Mouse (Mus musculus): ENCODE results near the gene Mansc1.
"Not testable (repeated sequence)": the region's sequence is repeated elsewhere in the genome, so short reads cannot be mapped to it uniquely, and the experiment has no call there.

Mansc1 gene

GRCm38 (mm10) chr6:134631947-134632687 is at the start of gene Mansc1:
TSS of gene Mansc1 (minus strand) at chr6:134632488.
- no peak for DNase-seq (ENCODE audit: low spot score)

DNA sequence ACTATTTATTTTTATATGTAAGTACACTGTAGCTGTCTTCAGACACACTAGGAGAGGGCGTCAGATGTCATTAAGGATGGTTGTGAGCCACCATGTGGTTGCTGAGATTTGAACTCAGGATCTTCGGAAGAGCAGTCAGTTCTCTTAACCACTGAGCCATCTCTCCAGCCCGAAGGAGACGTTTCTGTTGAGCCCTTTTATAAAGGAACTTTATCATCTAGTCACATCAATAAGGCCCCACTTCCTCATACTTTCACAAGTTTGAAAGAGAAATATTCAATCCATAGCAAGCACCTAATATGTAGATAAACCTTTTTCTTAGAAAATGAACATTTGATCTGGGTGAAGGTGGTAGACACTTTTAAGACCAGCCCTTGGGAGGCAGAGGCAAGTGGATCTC is 47.0 kb upstream of the Mansc1 start:
- not testable (repeated sequence) for DNase-seq (ENCODE audit: low spot score)

DNA sequence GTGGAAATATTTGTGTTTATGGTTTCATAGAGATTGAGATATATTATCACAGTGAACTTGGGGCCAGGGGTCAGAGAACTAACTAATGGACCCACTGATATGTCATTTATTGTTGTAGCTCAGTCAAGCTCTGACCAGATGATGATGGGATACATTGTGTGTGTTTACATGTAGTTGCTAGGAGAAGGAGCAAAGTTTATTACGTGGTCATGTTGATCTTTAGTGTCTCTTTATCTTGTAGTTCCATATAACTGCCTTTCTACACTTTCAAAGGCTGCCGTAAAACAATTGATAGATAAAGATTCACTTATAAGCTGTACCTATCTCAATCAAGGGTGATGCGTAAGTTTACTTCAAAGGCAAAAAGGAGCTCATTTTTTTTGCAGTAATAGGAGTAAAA is 45.7 kb upstream of the Mansc1 start:
- DNase-seq (ENCODE audit: low spot score), result no peak

DNA sequence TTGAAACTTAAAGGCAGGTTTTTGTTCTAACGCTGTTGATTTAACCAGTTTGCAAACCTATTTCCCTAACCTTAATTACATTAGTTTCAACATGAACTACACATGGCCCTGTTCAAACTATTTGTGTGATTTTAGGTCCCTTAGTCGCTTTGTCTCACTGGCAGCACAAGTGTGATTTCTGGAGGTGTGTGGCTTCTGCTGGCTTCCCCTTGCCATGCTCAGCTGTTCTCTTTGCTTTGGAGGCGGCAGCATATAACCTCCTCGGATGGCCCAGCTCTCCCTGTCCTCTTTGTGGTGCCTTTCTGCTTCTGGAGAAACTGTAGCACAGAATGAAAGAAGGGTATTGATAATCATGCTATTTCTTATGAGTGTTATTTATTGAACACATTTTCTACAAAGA is 45.2 kb upstream of the Mansc1 start:
- DNase-seq (ENCODE audit: low spot score), result no peak

- not testable (repeated sequence) for DNase-seq (ENCODE audit: low spot score)
Measured at GRCm38 (mm10) chr6:134673712-134674111, 41.4 kb upstream of the Mansc1 start.

GRCm38 (mm10) chr6:134670881-134671411 is 38.7 kb upstream of the Mansc1 start:
- no peak for DNase-seq (ENCODE audit: low spot score)

DNA sequence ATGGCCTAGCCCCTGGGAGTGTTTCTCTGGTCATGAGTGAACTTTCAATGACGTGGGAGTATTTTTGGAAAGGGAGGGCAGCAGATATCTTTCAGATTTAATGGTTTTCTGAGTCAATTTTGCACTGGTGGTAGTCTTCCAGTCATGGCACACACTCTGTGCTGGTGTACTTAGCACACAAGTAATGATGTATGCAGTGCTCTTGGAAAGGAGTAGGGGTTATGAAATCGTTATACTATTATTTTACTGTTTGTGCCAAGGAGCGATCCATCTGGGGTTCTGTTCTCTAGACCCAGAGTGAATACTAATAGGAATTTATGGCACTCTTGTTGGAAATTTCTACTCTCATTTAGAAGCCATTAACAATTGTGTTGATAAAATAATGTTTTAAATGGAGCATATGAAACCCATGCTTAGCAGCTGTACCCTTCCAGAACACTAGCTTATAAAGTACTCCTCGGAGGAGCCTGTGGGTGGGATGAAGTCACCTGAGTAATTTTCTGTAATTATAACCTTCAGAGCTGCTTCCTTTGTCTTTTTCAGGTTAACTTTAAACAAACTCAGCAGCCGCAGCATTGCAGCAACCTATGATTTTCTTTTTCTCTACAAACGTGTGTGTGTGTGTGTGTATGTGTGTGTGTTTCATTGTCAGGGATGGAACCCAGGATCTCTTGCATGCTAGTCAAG is 37.0 kb upstream of the Mansc1 start:
- DNase-seq (ENCODE audit: low spot score), result no peak

- no peak for DNase-seq (ENCODE audit: low spot score)
Measured at GRCm38 (mm10) chr6:134668519-134668918, 36.2 kb upstream of the Mansc1 start.

DNA sequence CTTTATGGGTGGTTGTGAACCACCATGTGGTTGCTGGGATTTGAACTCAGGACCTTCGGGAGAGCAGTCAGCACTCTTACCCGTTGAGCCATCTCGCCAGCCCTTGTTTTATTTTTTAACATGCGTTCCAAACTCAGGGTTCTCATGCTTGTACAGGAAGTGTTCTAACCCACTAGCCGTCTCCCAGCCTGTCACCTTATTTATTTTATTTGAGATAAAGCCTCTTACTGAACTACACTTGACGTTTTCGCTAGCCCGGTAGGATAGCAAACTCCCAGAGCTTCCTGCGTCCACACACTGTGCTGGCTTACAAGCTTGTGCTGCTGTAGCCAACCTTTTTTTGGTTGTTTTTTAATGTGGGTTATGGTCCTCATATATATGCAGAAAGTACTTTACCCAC is 33.5 kb upstream of the Mansc1 start:
- DNase-seq (ENCODE audit: low spot score), result no peak

DNA sequence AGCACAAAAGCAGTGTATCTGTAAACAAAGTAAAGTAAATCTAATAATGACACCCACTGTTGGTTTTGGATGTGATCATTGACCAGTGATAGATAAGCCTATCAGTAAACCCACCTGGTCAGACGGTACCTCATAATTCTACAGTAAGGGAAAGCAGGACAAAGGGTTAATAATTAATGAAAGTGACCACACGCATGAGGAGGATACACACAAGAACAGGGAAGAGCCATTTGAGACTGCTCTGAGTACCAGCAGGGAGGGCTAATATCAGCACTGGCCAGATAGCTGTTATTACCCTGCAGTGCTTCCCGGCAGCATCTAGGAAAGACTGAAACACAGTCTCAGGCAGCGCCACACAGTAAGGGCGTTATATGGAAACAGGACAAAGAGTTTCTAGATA is 32.3 kb upstream of the Mansc1 start:
- DNase-seq (ENCODE audit: low spot score), result no peak

DNA sequence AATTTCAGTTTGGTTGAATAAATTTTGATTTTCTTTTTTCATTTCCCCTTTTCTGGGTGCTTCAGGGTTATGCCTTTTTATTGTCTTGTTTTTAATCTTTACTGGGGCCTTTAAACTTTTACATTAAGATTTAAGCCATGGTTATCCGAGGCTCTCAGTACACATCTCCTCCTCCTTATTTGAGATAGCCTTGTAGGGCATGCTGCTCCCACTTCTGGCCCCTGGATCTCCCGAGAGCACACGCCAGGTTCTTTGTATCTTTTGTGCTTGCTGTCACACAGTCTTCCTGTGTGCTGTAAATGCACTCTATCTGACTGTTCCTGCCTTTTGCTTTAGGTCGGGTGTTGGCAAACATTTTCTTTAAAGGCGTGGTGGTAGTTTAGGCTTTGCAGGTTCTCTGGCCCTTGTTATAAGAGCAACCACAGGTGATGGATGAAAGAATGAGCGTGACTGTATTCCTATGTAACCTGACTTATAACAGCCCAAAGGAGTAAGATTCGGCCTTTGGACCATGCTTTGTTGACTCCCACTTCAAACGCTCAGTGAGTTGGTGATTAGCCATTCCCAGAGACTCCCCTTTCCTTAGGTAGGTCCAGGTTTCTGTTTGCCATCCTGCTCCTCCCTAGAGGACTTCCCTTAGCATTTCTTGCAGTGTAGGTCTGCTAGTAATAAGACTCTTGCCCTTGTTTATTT is 28.6 kb upstream of the Mansc1 start:
- no peak for DNase-seq (ENCODE audit: low spot score)

GRCm38 (mm10) chr6:134659108-134659958 is 27.0 kb upstream of the Mansc1 start:
- no peak for DNase-seq (ENCODE audit: low spot score)

DNA sequence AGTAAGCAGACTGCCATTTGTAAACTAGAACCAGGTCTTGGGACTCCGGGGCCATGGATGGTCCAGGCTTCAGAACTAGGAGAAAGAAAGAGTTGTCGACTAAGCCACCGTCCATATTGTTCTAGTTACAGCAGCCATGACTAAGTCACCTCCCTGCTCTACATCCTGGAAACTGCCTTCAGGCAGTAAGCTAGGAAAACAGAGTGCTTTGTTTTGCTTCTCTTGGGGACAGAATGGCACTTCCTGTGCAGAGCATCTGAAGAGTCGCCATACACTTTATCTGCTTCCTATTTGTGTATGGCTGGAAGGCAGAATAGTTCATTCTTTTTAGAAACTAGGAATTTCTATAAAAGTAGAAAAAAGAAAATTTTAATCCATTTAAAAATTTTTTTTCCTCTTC is 24.2 kb upstream of the Mansc1 start:
- DNase-seq (ENCODE audit: low spot score), result no peak

GRCm38 (mm10) chr6:134648356-134648755 is 16.1 kb upstream of the Mansc1 start:
- DNase-seq (ENCODE audit: low spot score), result no peak

DNA sequence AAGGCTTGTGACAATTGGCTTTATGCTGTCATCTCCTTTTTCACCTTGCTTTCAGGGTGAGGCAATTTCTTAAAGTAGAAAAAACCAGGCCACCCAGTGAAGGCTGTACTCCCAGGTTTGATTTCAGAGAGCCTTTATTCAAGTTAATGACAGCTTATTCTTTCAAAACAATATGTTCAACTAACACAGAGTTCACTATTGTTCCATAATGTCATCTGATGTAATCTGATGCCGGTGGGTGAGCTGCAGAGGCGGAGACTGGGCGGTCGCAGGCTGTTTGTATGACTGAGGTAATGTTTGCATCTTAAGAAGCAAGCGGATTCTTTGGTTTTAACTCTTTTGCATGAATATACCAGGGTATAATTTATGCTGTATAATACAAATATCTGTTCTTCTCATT is 15.3 kb upstream of the Mansc1 start:
- no peak for DNase-seq (ENCODE audit: low spot score)

DNA sequence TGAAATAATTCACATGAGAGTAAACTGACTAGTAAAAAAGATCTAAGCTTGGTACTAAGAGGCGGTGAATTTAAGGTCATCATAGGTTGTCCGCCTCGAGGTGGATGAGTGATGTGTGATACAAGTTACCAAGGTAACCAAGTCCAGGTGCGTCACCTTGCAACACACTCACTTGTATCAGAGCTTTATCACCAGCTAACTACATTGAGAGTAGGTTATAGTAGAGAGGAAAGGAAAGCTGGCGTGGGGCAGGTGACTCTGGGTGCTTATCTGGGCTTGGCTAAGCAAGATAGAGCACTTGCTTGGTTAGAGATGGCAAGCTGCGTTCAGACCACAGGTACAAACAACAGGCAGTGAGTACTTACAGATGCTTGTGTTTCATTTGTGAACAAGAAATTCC is 14.5 kb upstream of the Mansc1 start:
- DNase-seq (ENCODE audit: low spot score), result no peak

DNA sequence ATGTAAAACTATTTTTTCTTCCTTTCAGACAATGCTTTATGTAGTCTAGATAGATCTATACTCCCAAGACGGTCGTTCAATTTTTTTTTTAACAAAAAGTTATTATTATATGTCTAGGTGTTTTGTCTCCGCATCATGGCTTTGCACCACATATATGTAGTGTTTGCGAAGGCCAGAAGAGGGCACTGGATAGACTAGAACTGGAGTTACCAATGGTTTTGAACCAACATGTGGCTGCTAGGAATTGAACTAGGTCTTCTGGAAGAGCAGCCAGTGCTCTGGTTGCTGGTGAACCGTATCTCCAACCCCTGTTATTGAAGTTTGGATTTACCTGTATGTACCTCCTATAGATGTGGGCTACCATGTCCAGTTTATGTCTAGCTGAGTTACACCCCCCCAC is 11.0 kb upstream of the Mansc1 start:
- no peak for DNase-seq (ENCODE audit: low spot score)

GRCm38 (mm10) chr6:134641738-134642446 is 9.6 kb upstream of the Mansc1 start:
- no peak for DNase-seq (ENCODE audit: low spot score)

GRCm38 (mm10) chr6:134640485-134641475 is 8.5 kb upstream of the Mansc1 start:
- DNase-seq (ENCODE audit: low spot score), result peak; percentile 87

- no peak for DNase-seq (ENCODE audit: low spot score)
Measured at GRCm38 (mm10) chr6:134639900-134640299, 7.6 kb upstream of the Mansc1 start.
